In genomic region chr14:22435860-22436377, GRCm38 (mm10) we compare ENCODE assay signal across 12 mouse cellular contexts.
"Had no signal": no experiment of that assay in that cellular context is flagged by ENCODE, and none has a peak within 500 bp of the region (broad histone marks: within the 10 kb centered on the region; RNA-seq: fewer than 3 reads in every experiment).

No protein-coding gene starts in this region.

- H3K36me3 ChIP-seq: liver, embryonic 15.5 days; midbrain, embryonic 13.5 days had no signal

- ATAC-seq: midbrain, embryonic 13.5 days had no signal

- H3K4me1 ChIP-seq: liver, embryonic 15.5 days had no signal

- H3K27me3 ChIP-seq: liver, embryonic 15.5 days had no signal

- H3K27ac ChIP-seq: kidney, postnatal 0 days; layer of hippocampus, adult 2 months; liver, embryonic 15.5 days; midbrain, embryonic 13.5 days had no signal

- H3K4me2 ChIP-seq: liver, embryonic 11.5 days; liver, embryonic 15.5 days; midbrain, embryonic 13.5 days had no signal

- H3K9ac ChIP-seq: liver, embryonic 15.5 days; midbrain, embryonic 13.5 days had no signal

- H3K4me3 ChIP-seq: layer of hippocampus, adult 2 months; liver, embryonic 15.5 days; midbrain, embryonic 13.5 days had no signal

- H3K9me3 ChIP-seq: liver, embryonic 15.5 days; midbrain, embryonic 13.5 days had no signal

- DNase-seq: kidney, adult 11 months; kidney, adult 9 months; kidney, postnatal 4 days; left cerebral cortex, postnatal 4 days; lung, adult 2 months; right cerebral cortex, postnatal 14 days; thymus, postnatal 4 days had no signal
